Mouse (Mus musculus) left cerebral cortex, adult 18-20 months (tissue): ENCODE measurements around the gene Cenpt. TPM values are rescaled to one million over a fixed set of nuclear protein-coding genes. Genes with fewer than 3 reads are reported as not detected.

Experiments used
- DNase-seq, 2 experiments: peaks; one replicate each; pipeline ENCODE4 v3.0.0; 2021 to 2022; ENCODE audit warnings: low spot score in 2 of 2, mixed read lengths in 1 of 2
- total RNA-seq, 2 experiments: library from RNA; stranded (reverse); gene quantifications; 2 replicates each; pipeline ENCODE4 v1.2.3; 2021

Cenpt gene
- total RNA-seq, 2 experiments from 2014 or later: 14.1 to 18.1 TPM

DNA sequence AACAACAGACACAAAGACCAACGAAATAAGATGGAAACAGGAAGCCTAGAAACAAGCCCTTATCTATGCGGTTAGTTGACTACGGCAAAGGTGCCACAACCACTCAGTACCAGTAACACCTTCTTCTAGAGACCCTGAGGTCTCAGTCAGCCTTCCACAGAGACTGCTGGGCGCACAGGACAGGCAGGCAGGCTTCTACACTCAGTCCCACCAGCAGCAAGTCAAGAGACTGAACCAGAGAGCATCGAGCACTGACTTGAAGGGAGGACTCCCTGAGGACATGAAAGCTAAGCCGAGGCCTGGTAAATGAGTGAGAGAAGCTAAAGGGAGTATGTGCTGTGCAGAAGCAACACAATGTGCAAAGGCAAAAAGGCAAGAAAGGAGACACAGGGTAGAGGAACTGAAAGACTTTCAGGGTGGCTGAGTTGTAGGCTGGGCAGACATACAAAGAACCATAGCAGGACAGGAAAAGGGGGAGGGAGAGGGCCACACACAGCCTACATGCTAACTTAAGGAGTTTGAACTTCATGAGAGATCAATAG is 42.8 kb downstream of the Cenpt start:
- no peak for DNase-seq

DNA sequence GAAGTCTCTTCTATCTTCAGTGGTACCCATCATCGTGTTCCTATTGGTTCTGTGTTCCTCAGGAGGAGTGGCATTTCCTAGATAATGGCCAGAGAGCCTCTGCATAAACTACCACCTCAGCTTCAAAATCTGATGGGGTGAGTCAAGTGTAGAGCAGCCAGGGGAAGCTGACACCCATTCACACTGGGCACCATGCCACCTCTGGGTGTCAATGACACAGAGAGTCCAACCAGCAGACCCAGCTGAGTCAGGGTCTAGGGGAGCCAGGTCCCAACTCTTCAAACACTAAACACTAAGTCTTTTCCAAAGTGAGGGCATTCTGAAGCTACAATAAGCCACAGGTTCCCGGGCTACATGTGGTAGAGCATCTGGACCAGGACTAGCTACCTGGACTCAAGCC is 44.6 kb downstream of the Cenpt start:
- no peak for DNase-seq

DNA sequence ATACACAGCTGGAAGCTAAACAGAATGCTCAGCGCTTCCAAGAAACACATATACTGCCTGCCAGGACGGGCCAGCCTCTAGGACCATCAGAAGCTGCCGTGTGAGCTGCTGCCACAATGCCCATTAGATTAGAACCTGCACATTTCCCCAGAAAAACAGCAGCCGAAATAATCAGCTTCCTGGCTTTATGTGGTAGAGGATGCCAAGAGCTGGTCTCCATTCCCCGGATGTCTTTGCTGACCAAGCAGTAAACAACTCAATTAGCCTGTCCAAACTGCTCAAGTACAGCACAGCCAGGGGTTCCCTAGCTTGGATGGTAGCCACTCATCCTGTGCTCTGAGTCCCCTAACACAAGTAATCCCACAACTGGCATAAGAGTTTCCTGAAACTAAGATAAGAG is 45.3 kb downstream of the Cenpt start:
- no peak for DNase-seq

DNA sequence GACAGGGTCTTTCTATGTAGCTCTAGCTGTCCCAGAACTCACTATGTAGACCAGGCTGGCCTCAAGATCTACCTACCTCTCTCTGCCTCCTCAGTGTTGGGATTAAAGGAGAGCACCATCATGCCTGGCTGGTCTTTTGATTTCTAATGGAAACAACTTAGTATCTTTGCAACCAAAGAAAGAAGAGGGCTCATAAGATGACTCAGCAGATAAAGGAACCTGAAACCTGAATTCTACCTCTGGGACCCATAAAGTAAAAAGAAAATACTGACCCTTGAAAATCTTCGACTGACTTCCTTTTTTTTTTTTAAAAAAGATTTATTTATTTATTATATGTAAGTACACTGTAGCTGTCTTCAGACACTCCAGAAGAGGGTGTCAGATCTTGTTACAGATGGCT is 47.1 kb downstream of the Cenpt start:
- DNase-seq: no peak

DNA sequence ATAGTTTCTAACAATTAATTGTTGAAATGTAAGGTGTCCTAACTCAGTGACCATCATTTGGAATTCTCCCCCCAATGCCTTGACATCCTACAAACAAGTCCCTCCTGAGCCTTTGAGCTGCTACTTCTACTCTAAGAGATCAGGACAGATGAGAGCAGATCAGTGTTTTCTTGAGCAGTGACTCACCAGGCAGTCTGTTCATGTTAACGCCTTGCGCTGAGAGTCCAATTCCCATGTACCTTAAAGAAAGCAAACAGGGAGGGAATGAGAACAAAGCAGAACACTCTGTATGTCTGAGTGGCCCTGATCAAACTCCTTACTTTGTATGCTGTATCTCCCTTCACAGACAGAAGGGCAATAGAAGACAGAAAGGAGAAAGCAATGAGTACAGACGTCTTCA is 47.7 kb downstream of the Cenpt start:
- DNase-seq: no peak

DNA sequence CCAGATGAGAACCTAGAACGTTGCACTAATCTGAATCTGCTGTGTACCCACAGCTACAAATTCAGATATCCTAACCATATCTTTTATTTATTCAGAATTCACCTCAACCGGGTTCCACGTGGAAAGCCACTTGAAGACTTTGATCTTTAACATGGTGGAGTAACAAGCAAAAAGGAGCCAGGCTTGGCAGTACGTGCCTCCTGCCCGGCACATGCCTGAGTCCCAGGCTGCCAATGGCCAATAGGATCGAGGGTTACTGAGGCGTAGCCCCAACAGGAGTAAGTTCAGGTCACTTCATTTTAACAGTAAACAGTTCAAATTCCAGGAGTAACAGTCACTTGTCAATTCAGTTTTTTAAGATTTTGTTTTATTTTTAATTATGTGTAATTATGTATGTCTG is 48.3 kb downstream of the Cenpt start:
- no peak for DNase-seq

DNA sequence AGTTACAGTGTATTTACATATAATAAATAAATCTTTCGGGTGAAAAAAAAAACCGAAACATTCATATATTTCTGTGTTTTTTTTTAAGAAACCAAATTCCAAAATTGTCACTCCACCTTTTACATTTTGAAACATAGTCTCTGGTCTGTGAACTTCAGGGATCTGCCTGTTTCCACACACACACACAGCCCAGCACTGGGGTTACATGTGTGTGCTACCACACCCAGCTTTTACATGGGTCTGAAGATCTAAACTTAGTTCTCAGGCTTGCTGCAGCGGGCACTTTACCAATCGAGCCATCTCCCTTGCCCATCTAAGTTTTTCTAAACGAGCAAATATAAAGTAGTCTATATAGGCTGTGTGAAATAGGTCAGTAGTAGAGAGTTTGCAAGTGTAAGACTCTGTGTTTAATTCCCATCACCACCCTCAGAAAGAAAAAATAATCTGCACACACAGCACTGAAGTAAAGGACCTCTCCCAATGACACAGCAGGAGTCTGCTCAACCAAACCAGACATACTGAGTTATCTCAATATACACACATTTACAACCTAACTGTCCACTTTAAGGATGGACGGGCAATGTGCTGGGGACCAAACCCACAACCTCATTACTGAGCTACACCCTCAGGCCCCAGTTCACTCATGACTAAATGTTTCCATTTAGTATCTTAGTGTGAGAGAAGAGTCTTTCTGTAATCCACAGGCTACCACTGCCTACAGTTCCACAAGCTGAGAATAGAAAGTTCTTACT is 51.7 kb downstream of the Cenpt start:
- no peak for DNase-seq

DNA sequence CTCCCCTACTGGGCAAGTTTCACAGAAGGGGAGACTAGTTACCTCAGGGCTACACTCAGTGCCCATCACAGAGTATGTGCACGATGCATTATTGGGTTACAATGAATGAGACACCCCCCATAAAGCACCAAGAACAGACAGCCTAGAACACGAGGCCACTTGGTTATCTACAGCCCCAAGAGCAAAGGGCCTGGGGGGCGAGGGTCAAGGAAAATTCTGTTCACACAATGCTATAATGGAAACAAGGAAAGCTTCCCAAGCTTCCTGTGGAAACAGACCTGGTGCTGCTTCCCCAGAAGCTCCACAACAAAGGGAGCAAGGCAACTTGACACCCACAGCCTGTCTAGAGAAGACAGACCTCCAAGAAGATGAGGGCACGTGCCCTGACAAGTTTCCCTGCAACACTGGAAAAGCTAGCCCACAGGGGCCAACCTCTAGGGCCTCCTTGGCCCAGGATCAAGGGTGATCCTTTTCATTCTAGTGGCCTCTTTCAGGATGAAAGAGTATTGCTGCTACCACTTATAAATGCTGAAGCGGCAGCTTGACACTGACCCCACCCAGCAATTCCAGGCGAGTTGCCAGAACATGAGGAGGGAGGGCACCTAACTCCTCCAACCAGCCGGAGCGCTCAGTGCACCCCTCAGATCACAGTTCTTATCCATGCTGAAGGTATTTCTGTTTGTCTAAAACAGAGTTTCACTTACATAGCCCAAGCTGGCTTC is 53.8 kb downstream of the Cenpt start:
- peak; percentile 14 to 15 for DNase-seq

DNA sequence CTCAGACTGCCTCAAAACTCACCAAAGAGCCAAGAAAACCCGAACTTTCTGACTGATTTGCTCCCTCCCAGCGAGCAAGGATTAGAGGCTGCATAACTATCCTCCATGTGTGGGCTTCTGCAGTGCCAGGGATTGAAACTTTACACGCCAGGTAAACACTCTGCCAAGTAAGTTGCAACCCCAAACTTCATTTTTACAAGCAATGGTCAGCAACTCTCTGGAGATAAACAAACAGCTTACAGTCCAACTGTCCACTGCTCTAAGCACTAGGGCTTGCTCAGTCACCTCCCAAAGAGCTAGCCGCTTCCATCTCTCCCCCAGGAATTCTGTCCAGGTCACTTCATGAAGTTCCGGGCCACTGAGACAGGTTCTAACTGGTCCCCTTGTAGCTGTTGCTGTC is 54.7 kb downstream of the Cenpt start:
- no peak for DNase-seq

DNA sequence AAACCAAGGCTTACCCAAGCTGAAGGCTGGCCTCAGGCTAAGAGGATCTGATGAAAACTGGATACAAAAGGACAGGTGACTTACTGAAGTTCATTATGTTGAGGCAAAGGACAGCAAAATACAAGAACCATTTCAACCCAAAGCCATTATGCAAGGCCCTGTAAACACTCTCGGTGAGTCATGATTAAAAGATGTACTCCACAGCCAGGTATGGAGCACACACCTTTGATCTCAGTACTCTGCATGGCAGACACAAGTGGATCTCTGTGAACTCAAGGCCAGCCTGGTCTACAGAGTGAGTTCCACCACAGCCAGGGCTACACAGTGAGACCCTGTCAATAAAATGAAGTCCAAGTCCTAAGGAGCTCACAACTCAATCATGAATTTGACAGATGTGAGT is 57.3 kb downstream of the Cenpt start:
- DNase-seq: no peak

Other genes with a start within 250 kb of the Cenpt start
- 10 to 100 TPM; 70.6 to 84.6 TPM for gene Ripor1, start 248.0 kb downstream of the Cenpt start, total RNA-seq
- gene Ctcf, start 216.7 kb downstream of the Cenpt start, total RNA-seq: 10 to 100 TPM; 68.0 to 68.4 TPM
- not detected for gene Agrp, start 215.9 kb downstream of the Cenpt start, total RNA-seq
- gene Carmil2, start 167.0 kb downstream of the Cenpt start, total RNA-seq: 10 to 100 TPM; 60.0 to 64.6 TPM
- 10 to 100 TPM; 53.7 to 57.3 TPM for gene Acd, start 152.2 kb downstream of the Cenpt start, total RNA-seq
- 10 to 100 TPM; 41.2 to 46.1 TPM for gene Pard6a, start 152.1 kb downstream of the Cenpt start, total RNA-seq
- under 1 TPM in 1 of 2 experiments, not detected in 1; 0.49 TPM for gene 4933405L10Rik, start 145.6 kb downstream of the Cenpt start, total RNA-seq
- 10 to 100 TPM in 1 of 2 experiments, 1 to 10 TPM in 1; 9.5 to 11.2 TPM for gene Enkd1, start 145.1 kb downstream of the Cenpt start, total RNA-seq
- 10 to 100 TPM; 23.4 to 23.5 TPM for gene Gfod2, start 94.6 kb downstream of the Cenpt start, total RNA-seq
- gene Ranbp10, start 25.9 kb downstream of the Cenpt start, total RNA-seq: 10 to 100 TPM; 22.6 to 22.9 TPM
- gene Tsnaxip1, start 25.5 kb downstream of the Cenpt start, total RNA-seq: under 1 TPM in 1 of 2 experiments, not detected in 1; 0.26 TPM
- 10 to 100 TPM; 40.8 to 41.6 TPM for gene Thap11, start 1.9 kb upstream of the Cenpt start, total RNA-seq
- gene Nutf2, start 7.3 kb upstream of the Cenpt start, total RNA-seq: 10 to 100 TPM; 24.8 to 29.0 TPM
- 10 to 100 TPM; 62.8 to 65.0 TPM for gene Edc4, start 27.6 kb upstream of the Cenpt start, total RNA-seq
- gene Nrn1l, start 40.3 kb upstream of the Cenpt start, total RNA-seq: 1 to 10 TPM; 3.6 to 4.1 TPM
- 1 to 10 TPM; 6.6 to 7.6 TPM for gene Pskh1, start 47.2 kb upstream of the Cenpt start, total RNA-seq
- gene Ctrl, start 80.6 kb upstream of the Cenpt start, total RNA-seq: 1 to 10 TPM; 1.9 to 2.4 TPM
- gene Psmb10, start 85.2 kb upstream of the Cenpt start, total RNA-seq: 10 to 100 TPM; 92.9 to 93.3 TPM
- gene Lcat, start 90.1 kb upstream of the Cenpt start, total RNA-seq: 10 to 100 TPM; 22.8 to 26.4 TPM
- gene Slc12a4, start 112.8 kb upstream of the Cenpt start, total RNA-seq: 10 to 100 TPM; 17.3 to 19.2 TPM
- gene Dpep3, start 126.2 kb upstream of the Cenpt start, total RNA-seq: not detected
- 10 to 100 TPM; 18.9 to 19.2 TPM for gene Dus2, start 138.1 kb upstream of the Cenpt start, total RNA-seq
- gene Dpep2nb, start 152.7 kb upstream of the Cenpt start, total RNA-seq: not detected
- gene Ddx28, start 158.6 kb upstream of the Cenpt start, total RNA-seq: 10 to 100 TPM; 14.5 to 17.2 TPM
- 10 to 100 TPM; 10.5 to 12.4 TPM for gene Nfatc3, start 205.6 kb upstream of the Cenpt start, total RNA-seq